Mouse (Mus musculus): ENCODE data around the gene Lpxn.

GRCm38 (mm10) chr19:12831559-12831958 is 35.6 kb downstream of the Lpxn start:
- TF ChIP-seq USF1 (IDR thresholded peaks at IDR 0.05; ENCODE audit: low read depth) (no peak), SRF (IDR thresholded peaks at IDR 0.05; ENCODE audit: control insufficient read depth, insufficient read length, low read depth) (no peak), POLR2A (IDR thresholded peaks at IDR 0.05; ENCODE audit: insufficient read length, low read depth) (no peak), TCF12 (IDR thresholded peaks at IDR 0.05; ENCODE audit: insufficient read depth, poor library complexity, severe bottlenecking) (no peak), MAX (IDR thresholded peaks at IDR 0.05; ENCODE audit: low read depth) (no peak), POLR2AphosphoS2 (IDR thresholded peaks at IDR 0.05; ENCODE audit: insufficient read length, low read depth) (no peak), E2F4 (IDR thresholded peaks at IDR 0.05; ENCODE audit: insufficient read depth) (no peak)
